Mouse (Mus musculus) layer of hippocampus, adult 8-10 months (tissue): ENCODE measurements at regions not wholly inside any gene's neighbourhood (a gene's known extent, or its start where the extent isn't known, plus 50 kb on each side); places are given as distances from the start of the nearest gene placed in this dataset.
A peak's percentile ranks its signal among the peaks of the same experiment; 100 is the strongest.

ENCODE experiments used
- DNase-seq, 2 experiments: peaks; one replicate each; pipeline ENCODE4 v3.0.0; 2022; ENCODE audit warnings: low spot score in 2 of 2

GRCm38 (mm10) chr14:115004733-115005405 is 87.1 kb upstream of the Gpc5 start:
- DNase-seq = no peak

- DNase-seq = no peak
Measured at GRCm38 (mm10) chr14:115010877-115011276, 81.1 kb upstream of the Gpc5 start.

GRCm38 (mm10) chr14:115015299-115015698 is 76.7 kb upstream of the Gpc5 start:
- no peak for DNase-seq

DNA sequence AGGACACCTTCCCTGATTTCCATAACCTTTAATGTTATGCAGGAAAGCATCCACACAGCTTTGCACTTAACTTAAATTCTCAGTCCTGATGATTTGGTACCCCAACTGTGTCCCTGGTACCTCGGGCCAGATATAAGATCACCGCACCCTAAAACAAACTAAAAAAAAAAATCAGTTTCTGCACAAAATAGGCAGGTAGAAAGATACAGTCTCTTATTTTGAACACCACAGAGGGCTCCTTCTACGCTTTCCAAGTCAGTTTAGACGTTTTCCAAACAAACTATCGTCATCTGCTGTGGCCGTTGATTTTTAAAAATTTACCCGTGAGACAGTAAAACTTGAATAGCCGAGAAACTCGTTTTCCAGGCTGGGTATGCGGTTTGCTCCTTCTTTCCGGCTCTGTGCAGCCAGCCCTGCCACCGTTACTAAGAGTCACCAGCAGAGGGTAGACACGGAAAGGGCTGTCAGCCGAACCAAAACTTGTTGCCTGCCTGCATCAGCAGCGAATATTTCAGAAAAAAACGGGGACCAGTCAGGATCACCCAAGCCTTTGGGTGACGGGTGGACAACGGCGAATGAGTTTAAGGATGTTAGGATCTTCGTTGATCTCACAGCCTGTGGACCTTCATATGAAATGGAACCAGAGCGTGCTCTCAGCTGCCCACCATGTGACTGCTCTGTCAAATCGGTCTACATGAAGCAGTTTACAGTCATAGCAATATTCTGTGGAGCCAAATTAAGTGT is 74.4 kb upstream of the Gpc5 start:
- peak; percentile 46 to 68 for DNase-seq

GRCm38 (mm10) chr14:115028011-115028410 is 64.0 kb upstream of the Gpc5 start:
- no peak for DNase-seq

GRCm38 (mm10) chr14:115031734-115032133 is 60.3 kb upstream of the Gpc5 start:
- no peak for DNase-seq

GRCm38 (mm10) chr14:115033375-115033969 is 58.5 kb upstream of the Gpc5 start:
- no peak for DNase-seq

DNA sequence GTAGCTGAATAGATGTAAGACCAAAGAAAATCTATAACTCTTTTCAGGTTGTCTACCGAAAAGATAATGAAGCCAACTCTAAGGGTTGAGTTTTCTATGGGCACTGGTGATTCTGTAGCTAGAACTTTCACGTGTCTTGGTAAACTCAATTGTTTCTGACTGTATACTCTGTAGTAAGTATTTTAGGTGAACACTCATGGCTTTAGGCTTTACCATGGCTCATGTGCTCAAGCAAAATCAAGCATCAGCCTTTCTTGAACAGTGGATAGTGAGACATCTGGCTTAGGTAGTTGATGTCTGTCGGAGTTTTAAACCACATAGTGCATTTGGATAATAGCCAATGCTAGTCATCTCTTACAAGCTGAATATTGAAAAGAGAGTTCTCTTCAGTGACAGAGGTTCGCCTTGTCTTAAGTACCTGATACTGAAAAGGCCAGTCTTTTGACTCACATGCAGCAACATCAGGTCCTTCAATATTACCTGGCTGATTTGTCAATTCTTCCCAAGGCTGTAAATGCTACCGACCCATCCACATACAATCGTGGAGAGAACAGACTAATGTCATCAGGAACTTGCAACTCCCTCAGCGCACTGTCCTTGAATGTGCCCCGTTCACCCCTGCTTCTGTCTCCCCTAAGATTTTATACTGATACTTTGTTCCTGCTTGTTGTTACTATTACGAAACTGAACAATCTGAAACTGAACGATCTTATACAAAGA is 57.1 kb upstream of the Gpc5 start:
- DNase-seq = no peak

DNA sequence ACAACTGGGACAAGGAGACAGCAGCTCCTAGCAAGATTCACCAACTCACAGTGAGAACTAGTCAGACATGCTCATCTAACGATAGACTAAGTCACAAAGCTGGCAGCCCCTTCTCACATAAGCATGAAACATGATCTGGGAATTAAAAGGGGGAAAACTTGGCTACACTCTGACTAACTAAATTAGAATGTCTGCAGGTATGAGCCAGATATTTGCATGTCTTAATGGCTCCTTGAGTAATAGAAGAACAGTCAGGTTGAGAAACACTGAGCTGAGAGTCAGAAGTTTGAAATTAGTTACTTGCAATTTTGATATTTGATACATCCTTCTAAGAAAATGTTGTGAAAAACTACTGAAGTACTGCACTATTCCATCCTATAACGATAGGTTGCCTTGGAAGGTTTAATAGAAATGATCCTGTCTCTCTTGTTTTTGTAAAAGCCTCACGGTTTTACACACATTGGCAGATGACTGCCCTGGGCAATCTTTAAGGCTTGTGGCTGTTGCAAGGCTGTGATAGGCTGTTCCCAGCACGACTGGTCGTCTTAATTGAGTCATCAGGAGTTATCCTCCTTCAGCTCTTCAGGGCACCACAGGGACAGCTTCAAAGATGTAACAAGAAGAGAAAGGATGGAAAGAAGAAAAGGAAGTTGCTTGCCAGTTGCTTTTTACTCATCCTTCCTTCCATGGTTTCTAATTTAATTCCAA is 54.8 kb upstream of the Gpc5 start:
- DNase-seq = no peak

GRCm38 (mm10) chr14:115038788-115039187 is 53.2 kb upstream of the Gpc5 start:
- DNase-seq = no peak

GRCm38 (mm10) chr14:115039524-115039923 is 52.5 kb upstream of the Gpc5 start:
- no peak for DNase-seq

DNA sequence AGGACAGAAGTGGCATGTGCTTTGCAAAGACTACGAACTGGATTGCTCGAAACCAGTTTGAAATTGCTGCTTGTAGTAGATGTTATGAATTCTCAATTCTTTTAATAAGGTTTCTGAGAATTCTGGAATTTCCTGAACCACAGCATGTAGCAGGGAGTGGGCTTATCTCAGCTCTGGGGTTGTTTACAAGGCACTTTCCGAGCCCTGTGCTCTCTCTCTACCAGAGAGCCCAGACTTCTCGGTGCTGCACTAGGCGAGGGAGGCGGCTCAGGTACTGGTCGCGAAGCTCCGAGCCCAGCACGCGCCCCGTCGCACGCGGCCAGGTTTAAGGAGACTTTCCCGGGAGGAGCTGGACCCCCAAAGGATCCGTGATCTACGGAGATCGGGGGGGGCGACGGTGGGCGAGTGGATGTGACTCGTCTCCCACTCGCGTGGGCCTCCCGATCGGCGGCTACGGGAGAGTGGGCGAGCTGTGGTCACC is 51.9 kb upstream of the Gpc5 start:
- DNase-seq = no peak

- peak; percentile 25 to 44 for DNase-seq
Measured at GRCm38 (mm10) chr14:115040578-115041206, 51.3 kb upstream of the Gpc5 start.

GRCm38 (mm10) chr14:115041336-115042054 is 50.5 kb upstream of the Gpc5 start:
- DNase-seq = no peak

GRCm38 (mm10) chr14:115042055-115042564 is 49.9 kb upstream of the Gpc5 start:
- DNase-seq = peak; percentile 42 to 75
